12 mouse cellular contexts compared by ENCODE assay signal in the genomic region with DNA sequence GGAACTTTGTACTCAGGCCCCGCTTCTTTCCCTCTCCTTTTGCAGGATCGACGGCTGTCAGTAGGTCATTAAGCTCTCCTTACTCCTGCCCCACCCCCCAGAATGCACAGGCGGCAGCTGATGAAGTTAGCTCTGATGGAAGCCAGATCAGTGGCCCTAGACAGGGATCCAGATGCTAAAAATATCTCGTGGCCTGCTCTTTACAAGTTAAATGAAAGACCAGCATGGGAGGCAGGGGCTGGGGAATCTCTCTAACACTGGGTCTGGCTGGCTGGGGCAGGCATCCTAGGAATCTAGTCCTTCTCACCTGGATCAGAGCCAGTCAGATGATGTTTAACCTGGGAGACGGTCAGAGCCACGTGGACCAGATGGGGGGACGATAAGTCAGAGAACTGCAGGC. TPM values are rescaled to one million over a fixed set of nuclear protein-coding genes. Genes with fewer than 3 reads are reported as not detected.
DNase-seq lines count a peak whose midpoint lies in the region; ATAC-seq and TF ChIP-seq lines count a peak whose summit lies in the region.
"Had no signal": no experiment of that assay in that cellular context is flagged by ENCODE, and none has a peak within 500 bp of the region (broad histone marks: within the 10 kb centered on the region; RNA-seq: fewer than 3 reads in every experiment).

No protein-coding gene starts in this region.

- TF ChIP-seq CTCF in midbrain, postnatal 0 days (IDR thresholded peaks at IDR 0.05): no peak

- H3K36me3 ChIP-seq in kidney, embryonic 15.5 days: no peaks in the 10 kb centered on the region
- H3K36me3 ChIP-seq in stomach, embryonic 14.5 days (ENCODE audit: control insufficient read depth, insufficient read depth, low read length): no peaks in the 10 kb centered on the region
- H3K36me3 ChIP-seq in midbrain, postnatal 0 days (ENCODE audit: insufficient read depth, low read length): no peaks in the 10 kb centered on the region
- H3K36me3 ChIP-seq: neural tube, embryonic 13.5 days had no signal

- H3K4me1 ChIP-seq in kidney, embryonic 15.5 days: 0 out of 2 replicates have a peak, but pooled peaks cover 7% of the 10 kb centered on the region
- peaks cover 3% of the 10 kb centered on the region; the same call in 1 of the 2 replicates for H3K4me1 ChIP-seq in stomach, embryonic 14.5 days (ENCODE audit: control insufficient read depth, insufficient read depth, low read length)
- H3K4me1 ChIP-seq in midbrain, postnatal 0 days (ENCODE audit: insufficient read depth, low read length): peaks cover 3% of the 10 kb centered on the region; the same call in 1 of the 2 replicates
- H3K4me1 ChIP-seq: forebrain, embryonic 13.5 days; neural tube, embryonic 13.5 days had no signal

- intact Hi-C loops in heart, postnatal 25 days (cut with DNase I): no loop called here

- H3K4me2 ChIP-seq in kidney, embryonic 15.5 days: no peak overlapping the region
- no peak overlapping the region for H3K4me2 ChIP-seq in stomach, embryonic 14.5 days (replicated peaks; ENCODE audit: low read depth, low read length)
- H3K4me2 ChIP-seq in midbrain, postnatal 0 days (ENCODE audit: low read depth, low read length, poor library complexity, severe bottlenecking): no peak overlapping the region
- H3K4me2 ChIP-seq: forebrain, embryonic 13.5 days; neural tube, embryonic 13.5 days had no signal

- no peak overlapping the region for H3K4me3 ChIP-seq in kidney, embryonic 15.5 days (replicated peaks)
- no peak overlapping the region for H3K4me3 ChIP-seq in stomach, embryonic 14.5 days (ENCODE audit: low read depth, low read length)
- no peak overlapping the region for H3K4me3 ChIP-seq in midbrain, postnatal 0 days (ENCODE audit: low read depth, low read length)
- H3K4me3 ChIP-seq: forebrain, embryonic 13.5 days; neural tube, embryonic 13.5 days had no signal

- H3K27ac ChIP-seq in kidney, embryonic 15.5 days: no peak overlapping the region
- peak overlapping the region; percentile 35; the same call in 1 of the 2 replicates for H3K27ac ChIP-seq in stomach, embryonic 14.5 days (ENCODE audit: low read length)
- H3K27ac ChIP-seq in midbrain, postnatal 0 days (ENCODE audit: low read depth, low read length): no peak overlapping the region
- H3K27ac ChIP-seq: forebrain, embryonic 13.5 days; macrophage; neural tube, embryonic 13.5 days had no signal

- ATAC-seq in kidney, embryonic 15.5 days (replicated peaks; ENCODE audit: low FRiP score): peak; percentile 36; the same call in 1 of the 2 replicates
- peak; percentile 56; the same call in 1 of the 2 replicates for ATAC-seq in stomach, embryonic 14.5 days (ENCODE audit: insufficient number of reproducible peaks, insufficient read depth, low FRiP score, low read depth)
- no peak for ATAC-seq in midbrain, postnatal 0 days (ENCODE audit: low FRiP score)
- ATAC-seq: forebrain, embryonic 13.5 days had no signal

- no peak overlapping the region for H3K9ac ChIP-seq in kidney, embryonic 15.5 days
- H3K9ac ChIP-seq in stomach, embryonic 14.5 days (replicated peaks; ENCODE audit: low read depth, low read length): no peak overlapping the region
- no peak overlapping the region for H3K9ac ChIP-seq in midbrain, postnatal 0 days (replicated peaks; ENCODE audit: low read length, poor library complexity, severe bottlenecking)
- H3K9ac ChIP-seq: forebrain, embryonic 13.5 days; neural tube, embryonic 13.5 days had no signal

- peak; percentile 63 to 74 for DNase-seq in heart, adult 18-20 months
- no peak for DNase-seq in heart, postnatal 25 days (ENCODE audit: low spot score)
- DNase-seq in heart, adult 9 months (ENCODE audit: low spot score in 2 of 2): peak; percentile 61 to 71
- DNase-seq in midbrain, postnatal 0 days (ENCODE audit: low spot score): no peak
- DNase-seq in frontal cortex, postnatal 25 days (ENCODE audit: low spot score in 2 of 2): no peak
- DNase-seq in left cerebral cortex, adult 9 months (ENCODE audit: low spot score in 2 of 2): no peak
- DNase-seq: spleen, adult 18-20 months had no signal

- WGBS in kidney, embryonic 15.5 days: 36% methylated on average over 8 of the region's 8 CpGs
- 17% methylated on average over 8 of the region's 8 CpGs for WGBS in stomach, embryonic 14.5 days
- WGBS in midbrain, postnatal 0 days: 57% methylated on average over 8 of the region's 8 CpGs

- no peaks in the 10 kb centered on the region for H3K27me3 ChIP-seq in kidney, embryonic 15.5 days
- H3K27me3 ChIP-seq in stomach, embryonic 14.5 days (ENCODE audit: control insufficient read depth, insufficient read depth, low read length): no peaks in the 10 kb centered on the region
- no peaks in the 10 kb centered on the region for H3K27me3 ChIP-seq in midbrain, postnatal 0 days (ENCODE audit: insufficient read depth, low read length)
- H3K27me3 ChIP-seq: forebrain, embryonic 13.5 days; neural tube, embryonic 13.5 days had no signal

- no peaks in the 10 kb centered on the region for H3K9me3 ChIP-seq in kidney, embryonic 15.5 days (replicated peaks)
- no peaks in the 10 kb centered on the region for H3K9me3 ChIP-seq in stomach, embryonic 14.5 days (ENCODE audit: control insufficient read depth, low read depth, low read length)
- H3K9me3 ChIP-seq in midbrain, postnatal 0 days (ENCODE audit: low read length): no peaks in the 10 kb centered on the region
- H3K9me3 ChIP-seq: forebrain, embryonic 13.5 days; neural tube, embryonic 13.5 days had no signal

RNA-seq across cellular contexts. Expression of a gene that starts 36.7 kb away (rescaled TPM):
- 10 to 100 TPM; 24.5 to 26.1 TPM for total RNA-seq in heart, adult 18-20 months (2021)
- total RNA-seq in heart, postnatal 25 days (2021): 10 to 100 TPM; 29.0 to 34.1 TPM
- polyA plus RNA-seq in kidney, embryonic 15.5 days (2015; fragmentation: Nextera tagmentation; extraction: Ambion mirVana): 15.3 and 17.2 TPM in 2 replicates
- polyA plus RNA-seq in stomach, embryonic 14.5 days (2014; fragmentation: Nextera tagmentation; extraction: Ambion mirVana): 16.4 and 17.3 TPM in 2 replicates
- 17.0 and 18.6 TPM in 2 replicates for total RNA-seq in midbrain, postnatal 0 days (2014; rRNA removed)
- 11.1 and 13.3 TPM in 2 replicates for polyA plus RNA-seq in midbrain, postnatal 0 days (2015; fragmentation: Nextera tagmentation; extraction: Ambion mirVana)

Comparison
In these comparisons a context has a peak if more than half of its experiments do, and no peak if none do; other contexts are left out.
1. DNase-seq: peak in heart, adult 18-20 months (2 of 2) and heart, adult 9 months (2 of 2); none in heart, postnatal 25 days (single experiment), midbrain, postnatal 0 days (single experiment), frontal cortex, postnatal 25 days (0 of 2) and left cerebral cortex, adult 9 months (0 of 2).